Mouse (Mus musculus) cerebellum, adult 9-10 months (tissue): ENCODE data around the gene Bms1.

Experiments used
- DNase-seq: peaks from one replicate; pipeline ENCODE4 v3.0.0; 2022

Bms1 gene

GRCm38 (mm10) chr6:118365781-118366180 lies 53.5 kb downstream of the Bms1 start:
- no peak for DNase-seq

- no peak for DNase-seq
Observed at GRCm38 (mm10) chr6:118350342-118350741, 68.9 kb downstream of the Bms1 start.

- no peak for DNase-seq
Observed at GRCm38 (mm10) chr6:118348186-118348585, 71.1 kb downstream of the Bms1 start.

GRCm38 (mm10) chr6:118347291-118347690 lies 72.0 kb downstream of the Bms1 start:
- no peak for DNase-seq

- no peak for DNase-seq
Observed at GRCm38 (mm10) chr6:118341861-118342485, 77.3 kb downstream of the Bms1 start.

GRCm38 (mm10) chr6:118337660-118338059 lies 81.6 kb downstream of the Bms1 start:
- DNase-seq, result no peak

- DNase-seq, result no peak
Observed at GRCm38 (mm10) chr6:118336541-118337480, 82.5 kb downstream of the Bms1 start.

- no peak for DNase-seq
Observed at GRCm38 (mm10) chr6:118335934-118336450, 83.3 kb downstream of the Bms1 start.

- no peak for DNase-seq
Observed at GRCm38 (mm10) chr6:118333861-118334260, 85.4 kb downstream of the Bms1 start.
